Mouse (Mus musculus) spleen, adult 2 months (tissue): ENCODE results near the gene C1ql4.
"Not testable (repeated sequence)": the region's sequence is repeated elsewhere in the genome, so short reads cannot be mapped to it uniquely, and the experiment has no call there.

Experiments used
- CTCF ChIP-seq: fragments of 200-500 bp; IDR thresholded peaks from 2 replicates; pipeline ENCODE4 v1.5.1; 2011; ENCODE audit warnings: mild to moderate bottlenecking, inconsistent platforms; ENCODE audit not compliant: insufficient read depth, insufficient read length, insufficient replicate concordance; ENCODE audit errors: extremely low read depth
- POLR2A ChIP-seq: fragments of 200-500 bp; IDR thresholded peaks from 2 replicates; pipeline ENCODE4 v1.6.1; 2011; ENCODE audit warnings: low read depth, low read length, inconsistent platforms

- not testable (repeated sequence) for TF ChIP-seq CTCF, POLR2A
These were observed 41.9 kb downstream of the C1ql4 start for GRCm38 (mm10) chr15:99045734-99046133.
